Mouse (Mus musculus) ES-Bruce4 (cell line): ENCODE data around the gene Nprl2.

ENCODE experiments used
- EP300 ChIP-seq: IDR thresholded peaks from 2 replicates; pipeline ENCODE4 v1.6.1; 2011; ENCODE audit warnings: low read depth, low read length; ENCODE audit not compliant: insufficient read depth
- POLR2A ChIP-seq: IDR thresholded peaks from one replicate; pipeline ENCODE4 v1.8.1; 2011; ENCODE audit warnings: low read length; ENCODE audit not compliant: insufficient read depth

DNA sequence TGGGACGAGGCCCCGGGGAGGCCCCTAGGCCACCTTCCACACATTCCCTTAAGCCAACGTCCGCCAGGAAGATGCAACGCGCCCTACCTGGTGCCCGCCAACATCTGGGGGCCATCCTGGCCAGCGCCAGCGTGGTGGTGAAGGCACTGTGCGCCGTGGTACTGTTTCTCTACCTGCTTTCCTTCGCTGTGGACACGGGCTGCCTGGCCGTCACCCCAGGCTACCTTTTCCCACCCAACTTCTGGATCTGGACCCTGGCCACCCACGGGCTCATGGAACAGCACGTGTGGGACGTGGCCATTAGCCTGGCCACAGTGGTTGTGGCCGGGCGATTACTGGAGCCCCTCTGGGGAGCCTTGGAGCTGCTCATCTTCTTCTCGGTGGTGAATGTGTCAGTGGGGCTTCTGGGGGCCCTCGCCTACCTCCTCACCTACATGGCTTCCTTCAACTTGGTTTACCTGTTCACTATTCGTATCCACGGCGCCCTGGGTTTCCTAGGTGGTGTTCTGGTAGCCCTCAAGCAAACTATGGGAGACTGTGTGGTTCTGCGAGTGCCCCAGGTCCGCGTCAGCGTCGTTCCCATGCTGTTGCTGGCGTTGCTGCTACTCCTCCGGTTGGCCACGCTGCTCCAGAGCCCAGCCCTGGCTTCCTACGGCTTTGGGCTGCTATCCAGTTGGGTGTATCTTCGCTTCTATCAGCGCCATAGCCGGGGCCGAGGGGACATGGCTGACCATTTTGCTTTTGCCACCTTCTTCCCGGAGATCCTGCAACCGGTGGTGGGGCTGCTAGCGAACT, 7.4 kb upstream of the Nprl2 start:
- no peak for TF ChIP-seq EP300
- TF ChIP-seq POLR2A: no peak
